Mouse (Mus musculus): Measurements from ENCODE around the gene Phldb3. TPM values are rescaled to one million over a fixed set of nuclear protein-coding genes. Genes with fewer than 3 reads are reported as not detected.

The Phldb3 gene
- total RNA-seq, 2 experiments from 2014 or later, result 0.59 to 0.66 TPM

GRCm38 (mm10) chr7:24664959-24665358, 54.4 kb downstream of the Phldb3 start:
- no peak for DNase-seq
- intact Hi-C loops (cut with DNase I; ENCODE audit: low total_unique reads), result loop anchor here (5.0 kb wide), 1 partner anchor 68 kb away; no protein-coding TSS in a partner anchor

- intact Hi-C loops (cut with DNase I; ENCODE audit: low total_unique reads), result no loop called here
- DNase-seq, result no peak
Observed at GRCm38 (mm10) chr7:24671944-24672439, 61.4 kb downstream of the Phldb3 start.

GRCm38 (mm10) chr7:24676575-24676974, 66.0 kb downstream of the Phldb3 start, which contains the start of gene Tex101:
Gene Tex101 (minus strand): TSS chr7:24676675.
- DNase-seq, result no peak
- intact Hi-C loops (cut with DNase I; ENCODE audit: low total_unique reads), result no loop called here

Other genes starting within 250 kb of the Phldb3 start
- under 1 TPM; 0.29 to 0.33 TPM for gene Kcnn4, start 240.5 kb upstream of the Phldb3 start, total RNA-seq (2021)
- 1 to 10 TPM; 9.2 to 9.5 TPM for gene Smg9, start 211.1 kb upstream of the Phldb3 start, total RNA-seq (2021)
- gene Irgc1, start 158.5 kb upstream of the Phldb3 start, total RNA-seq (2021), result under 1 TPM in 1 of 2 experiments, not detected in 1; 0.12 TPM
- gene Plaur, start 148.3 kb upstream of the Phldb3 start, total RNA-seq (2021), result 1 to 10 TPM in 1 of 2 experiments, under 1 TPM in 1; 0.84 to 1.2 TPM
- 10 to 100 TPM in 1 of 2 experiments, 1 to 10 TPM in 1; 5.3 to 17.7 TPM for gene Cadm4, start 128.7 kb upstream of the Phldb3 start, total RNA-seq (2021)
- 1 to 10 TPM; 6.4 to 8.3 TPM for gene Zfp428, start 103.8 kb upstream of the Phldb3 start, total RNA-seq (2021)
- not detected for gene AC161166.1, start 98.3 kb upstream of the Phldb3 start, total RNA-seq (2021)
- 10 to 100 TPM; 10.5 to 12.8 TPM for gene Irgq, start 80.1 kb upstream of the Phldb3 start, total RNA-seq (2021)
- not detected for gene Pinlyp, start 64.6 kb upstream of the Phldb3 start, total RNA-seq (2021)
- 10 to 100 TPM; 16.5 to 18.5 TPM for gene Xrcc1, start 64.5 kb upstream of the Phldb3 start, total RNA-seq (2021)
- 10 to 100 TPM; 12.0 to 15.3 TPM for gene Ethe1, start 23.2 kb upstream of the Phldb3 start, total RNA-seq (2021)
- under 1 TPM; 0.38 to 0.45 TPM for gene Zfp575, start 23.1 kb upstream of the Phldb3 start, total RNA-seq (2021)
- gene Lypd3, start 25.8 kb downstream of the Phldb3 start, total RNA-seq (2021), result not detected
- not detected for gene Tex101, start 65.9 kb downstream of the Phldb3 start, total RNA-seq (2021)
- not detected for gene BC049730, start 98.5 kb downstream of the Phldb3 start, total RNA-seq (2021)
- not detected for gene Gm4763, start 116.1 kb downstream of the Phldb3 start, total RNA-seq (2021)
- gene Cd177, start 149.5 kb downstream of the Phldb3 start, total RNA-seq (2021), result not detected
- gene Ceacam10, start 166.4 kb downstream of the Phldb3 start, total RNA-seq (2021), result not detected

Data from gastrocnemius, postnatal 14 days (tissue).